Mouse (Mus musculus): Measurements from ENCODE around the gene Zmym4. TPM values are rescaled to one million over a fixed set of nuclear protein-coding genes. Genes with fewer than 3 reads are reported as not detected.
A peak's percentile ranks its signal among the peaks of the same experiment; 100 is the strongest.

The Zmym4 gene
- polyA plus RNA-seq, 3 experiments from 2014 or later = 12.1 to 22.4 (median 12.6) TPM

- no peak for ATAC-seq
These were observed 144.7 kb downstream of the Zmym4 start for GRCm38 (mm10) chr4:126822891-126823882.

- ATAC-seq = peak; percentile 24
These were observed 153.1 kb downstream of the Zmym4 start for GRCm38 (mm10) chr4:126814854-126815253.

- ATAC-seq = peak; percentile 87
These were observed 154.7 kb downstream of the Zmym4 start for GRCm38 (mm10) chr4:126813212-126813611.

Other genes starting within 250 kb of the Zmym4 start
- gene Tfap2e, start 231.9 kb downstream of the Zmym4 start, polyA plus RNA-seq (2017; shearing (Covaris generic)) = not detected
- 10 to 100 TPM in 2 of 3 experiments, 1 to 10 TPM in 1; 9.7 to 12.0 (median 10.1) TPM for gene Ncdn, start 214.7 kb downstream of the Zmym4 start, polyA plus RNA-seq (2017; shearing (Covaris generic))
- 10 to 100 TPM; 17.0 to 24.0 (median 20.1) TPM for gene AU040320, start 214.6 kb downstream of the Zmym4 start, polyA plus RNA-seq (2017; shearing (Covaris generic))
- gene Sfpq, start 53.2 kb upstream of the Zmym4 start, polyA plus RNA-seq (2017; shearing (Covaris generic)) = 10 to 100 TPM; 36.0 to 64.5 (median 57.7) TPM
- 10 to 100 TPM; 19.6 to 26.7 (median 22.5) TPM for gene Zmym1, start 93.0 kb upstream of the Zmym4 start, polyA plus RNA-seq (2017; shearing (Covaris generic))
- gene Zmym6, start 109.2 kb upstream of the Zmym4 start, polyA plus RNA-seq (2017; shearing (Covaris generic)) = 10 to 100 TPM; 11.2 to 30.7 (median 15.2) TPM
- 10 to 100 TPM; 12.0 to 23.9 (median 19.0) TPM for gene Tmem35b, start 155.6 kb upstream of the Zmym4 start, polyA plus RNA-seq (2017; shearing (Covaris generic))
- gene Dlgap3, start 201.1 kb upstream of the Zmym4 start, polyA plus RNA-seq (2017; shearing (Covaris generic)) = not detected

Measured in inflammation-experienced regulatory T-cells, adult 6 months (primary cell).